Mouse (Mus musculus) thymus, adult 2 months (tissue): Measurements from ENCODE around the gene Cpa5.

Experiments used
- CTCF ChIP-seq: fragments of 200-500 bp; IDR thresholded peaks from 2 replicates; pipeline ENCODE4 v1.5.1; 2012; ENCODE audit warnings: mild to moderate bottlenecking, control low read depth, low read length, moderate library complexity, borderline replicate concordance; ENCODE audit not compliant: control insufficient read depth, poor library complexity, insufficient read depth; ENCODE audit errors: extremely low read depth
- POLR2A ChIP-seq: fragments of 200-500 bp; IDR thresholded peaks from 2 replicates; pipeline ENCODE4 v1.6.1; 2012; ENCODE audit warnings: mild to moderate bottlenecking, low read length, control low read depth, moderate library complexity; ENCODE audit not compliant: control insufficient read depth, poor library complexity, insufficient read depth; ENCODE audit errors: extremely low read depth

- TF ChIP-seq CTCF = no peak
- no peak for TF ChIP-seq POLR2A
Measured at GRCm38 (mm10) chr6:30657279-30657678, 46.5 kb downstream of the Cpa5 start.
